Mouse (Mus musculus): ENCODE measurements around the gene Camsap3. TPM values are rescaled to one million over a fixed set of nuclear protein-coding genes. Genes with fewer than 3 reads are reported as not detected.

Camsap3 gene
- total and polyA plus RNA-seq, 3 experiments: 0.62 to 5.1 TPM; not detected in 1

- Histone ChIP-seq H3K79me2 (ENCODE audit: control insufficient read depth, insufficient read depth, low read length, poor library complexity) (peaks cover 11% of the 10 kb centered on the region), H3K4me1 (ENCODE audit: control insufficient read depth in 1 of 2, insufficient read depth in 2 of 2, low read length in 2 of 2) (peaks cover 10 to 18% of the 10 kb centered on the region in 2 experiments), H3K4me3 (ENCODE audit: control insufficient read depth in 1 of 2, insufficient read depth in 1 of 2, low read depth in 2 of 2, low read length in 2 of 2) (no peak overlapping the region), H3K9ac (ENCODE audit: control insufficient read depth, low read depth, low read length, poor library complexity, severe bottlenecking) (no peak overlapping the region), H3K27ac (ENCODE audit: control insufficient read depth, low read depth, low read length) (peak overlapping the region; percentile 99), H3K9me3 (replicated peaks; ENCODE audit: insufficient read depth, low read length) (no peaks in the 10 kb centered on the region), H3K27me3 (ENCODE audit: control insufficient read depth in 1 of 2, insufficient read depth in 2 of 2, low read length in 2 of 2) (no peaks in the 10 kb centered on the region), H3K36me3 (ENCODE audit: control insufficient read depth in 1 of 2, insufficient read depth in 2 of 2, low read length in 2 of 2) (peaks cover 0 to 24% of the 10 kb centered on the region in 2 experiments; a peak in 2 of 4 replicates)
- peak; percentile 78 for DNase-seq (ENCODE audit: low read depth, low spot score)
- TF ChIP-seq CHD2 (IDR thresholded peaks at IDR 0.05; ENCODE audit: low read length): no peak
- TF ChIP-seq MYC (IDR thresholded peaks at IDR 0.05; ENCODE audit: low read depth, low read length): no peak
- TF ChIP-seq ZNF384 (IDR thresholded peaks at IDR 0.05; ENCODE audit: low read depth, low read length): no peak
- no peak for TF ChIP-seq RCOR1 (IDR thresholded peaks at IDR 0.05; ENCODE audit: low read depth, low read length)
- peak in 2 of 3 experiments; percentile 43 to 53; a peak in 4 of 6 replicates for TF ChIP-seq CTCF (IDR thresholded peaks at IDR 0.05 in 2 of 3, conservative IDR thresholded peaks at IDR 0.05 in 1 of 3; ENCODE audit: control insufficient read depth in 1 of 3, insufficient read depth in 1 of 3, low read depth in 2 of 3, low read length in 3 of 3, poor library complexity in 1 of 3, severe bottlenecking in 1 of 3)
- no peak for TF ChIP-seq JUND (IDR thresholded peaks at IDR 0.05; ENCODE audit: low read depth, low read length)
- TF ChIP-seq SMC3 (IDR thresholded peaks at IDR 0.05; ENCODE audit: low read depth, low read length): peak; percentile 22; the same call in 1 of the 2 replicates
- TF ChIP-seq NELFE (IDR thresholded peaks at IDR 0.05; ENCODE audit: low read depth, low read length): no peak
Measured at GRCm38 (mm10) chr8:3628014-3628413, 40.9 kb downstream of the Camsap3 start.

- Histone ChIP-seq H3K9ac (ENCODE audit: control insufficient read depth, low read depth, low read length, poor library complexity, severe bottlenecking) (peak within 1 kb of the TSS; percentile 85), H3K4me1 (ENCODE audit: control insufficient read depth in 1 of 2, insufficient read depth in 2 of 2, low read length in 2 of 2) (peaks cover 10 to 18% of the 10 kb centered on the region in 2 experiments)
- DNase-seq (ENCODE audit: low read depth, low spot score): peak; percentile 88
- TF ChIP-seq CTCF (IDR thresholded peaks at IDR 0.05 in 2 of 3, conservative IDR thresholded peaks at IDR 0.05 in 1 of 3; ENCODE audit: control insufficient read depth in 1 of 3, insufficient read depth in 1 of 3, low read depth in 2 of 3, low read length in 3 of 3, poor library complexity in 1 of 3, severe bottlenecking in 1 of 3) (no peak), ZNF384 (IDR thresholded peaks at IDR 0.05; ENCODE audit: low read depth, low read length) (no peak), POLR2A (IDR thresholded peaks at IDR 0.05; ENCODE audit: control insufficient read depth in 1 of 2, insufficient read depth in 1 of 2, low read depth in 1 of 2, low read length in 2 of 2, poor library complexity in 1 of 2) (peak; percentile 81 to 84), TBP (IDR thresholded peaks at IDR 0.05; ENCODE audit: low read depth, low read length) (peak; percentile 39; the same call in 1 of the 2 replicates), KAT2A (conservative IDR thresholded peaks at IDR 0.05; ENCODE audit: low read depth, low read length) (no peak), RAD21 (IDR thresholded peaks at IDR 0.05; ENCODE audit: low read depth, low read length) (no peak), BHLHE40 (IDR thresholded peaks at IDR 0.05; ENCODE audit: borderline replicate concordance, low read depth, low read length) (no peak; the same call in 1 of the 2 replicates), NELFE (IDR thresholded peaks at IDR 0.05; ENCODE audit: low read depth, low read length) (peak; percentile 74), EP300 (IDR thresholded peaks at IDR 0.05; ENCODE audit: low read depth in 1 of 2, low read length in 2 of 2) (no peak), TAL1 (IDR thresholded peaks at IDR 0.05; ENCODE audit: low read length) (no peak), SIN3A (IDR thresholded peaks at IDR 0.05; ENCODE audit: low read length) (peak; percentile 58), MXI1 (IDR thresholded peaks at IDR 0.05; ENCODE audit: low read depth, low read length) (peak; percentile 68; the same call in 1 of the 2 replicates), TCF12 (IDR thresholded peaks at IDR 0.05; ENCODE audit: low read depth, low read length) (peak; percentile 68), GABPA (IDR thresholded peaks at IDR 0.05; ENCODE audit: low read depth, low read length) (no peak), NRF1 (IDR thresholded peaks at IDR 0.05; ENCODE audit: insufficient read depth, low read depth, low read length, poor library complexity, severe bottlenecking) (peak; percentile 45; the same call in 1 of the 2 replicates), CHD2 (IDR thresholded peaks at IDR 0.05; ENCODE audit: low read length) (no peak), UBTF (IDR thresholded peaks at IDR 0.05; ENCODE audit: borderline replicate concordance, insufficient read depth, low read depth, low read length) (no peak), MAZ (IDR thresholded peaks at IDR 0.05; ENCODE audit: low read depth, low read length) (peak; percentile 52; the same call in 1 of the 2 replicates), ZC3H11A (IDR thresholded peaks at IDR 0.05; ENCODE audit: low read depth, low read length) (no peak), CHD1 (IDR thresholded peaks at IDR 0.05; ENCODE audit: low read depth, low read length) (no peak), SMC3 (IDR thresholded peaks at IDR 0.05; ENCODE audit: low read depth, low read length) (no peak), GATA1 (IDR thresholded peaks at IDR 0.05; ENCODE audit: low read depth, low read length) (no peak), E2F4 (IDR thresholded peaks at IDR 0.05; ENCODE audit: borderline replicate concordance, low read depth, low read length) (no peak), JUND (IDR thresholded peaks at IDR 0.05; ENCODE audit: low read depth, low read length) (no peak), ETS1 (IDR thresholded peaks at IDR 0.05; ENCODE audit: low read depth, low read length) (peak; percentile 16; the same call in 1 of the 2 replicates), POLR2AphosphoS2 (IDR thresholded peaks at IDR 0.05; ENCODE audit: low read length) (peak; percentile 74; the same call in 1 of the 2 replicates)
Measured at GRCm38 (mm10) chr8:3630647-3631477, 43.8 kb downstream of the Camsap3 start, which contains the start of gene Stxbp2. Stxbp2 (plus strand) TSS chr8:3630955.

More at GRCm38 (mm10) chr8:3630647-3631477, 43.8 kb downstream of the Camsap3 start, which contains the start of gene Stxbp2:
- Histone ChIP-seq H3K79me2 (ENCODE audit: control insufficient read depth, insufficient read depth, low read length, poor library complexity) (peaks cover 11% of the 10 kb centered on the region), H3K27me3 (ENCODE audit: control insufficient read depth in 1 of 2, insufficient read depth in 2 of 2, low read length in 2 of 2) (no peaks in the 10 kb centered on the region), H3K4me3 (ENCODE audit: control insufficient read depth in 1 of 2, insufficient read depth in 1 of 2, low read depth in 2 of 2, low read length in 2 of 2) (peak within 1 kb of the TSS; percentile 85 to 87), H3K27ac (ENCODE audit: control insufficient read depth, low read depth, low read length) (peak within 1 kb of the TSS; percentile 20), H3K36me3 (ENCODE audit: control insufficient read depth in 1 of 2, insufficient read depth in 2 of 2, low read length in 2 of 2) (peaks cover 3 to 24% of the 10 kb centered on the region in 2 experiments; a peak in 3 of 4 replicates), H3K9me3 (replicated peaks; ENCODE audit: insufficient read depth, low read length) (no peaks in the 10 kb centered on the region)
